Mouse (Mus musculus) heart, postnatal 14 days (tissue): ENCODE data around the gene Trim2. TPM values are rescaled to one million over a fixed set of nuclear protein-coding genes. Genes with fewer than 3 reads are reported as not detected.

ENCODE experiments used
- DNase-seq, 2 experiments: peaks; one replicate each; pipeline ENCODE4 v3.0.0; 2021 to 2022
- intact Hi-C: fragments of 180-260 bp; cut with DNase I; formaldehyde crosslinking; loops from one replicate; pipeline ENCODE4 v1.15.1; 2025
- total RNA-seq, 2 experiments: library from RNA; stranded (reverse); gene quantifications; 2 replicates each; pipeline ENCODE4 v1.2.3; 2021

Gene Trim2
- total RNA-seq, 2 experiments from 2014 or later, result 6.9 to 8.5 TPM

DNA sequence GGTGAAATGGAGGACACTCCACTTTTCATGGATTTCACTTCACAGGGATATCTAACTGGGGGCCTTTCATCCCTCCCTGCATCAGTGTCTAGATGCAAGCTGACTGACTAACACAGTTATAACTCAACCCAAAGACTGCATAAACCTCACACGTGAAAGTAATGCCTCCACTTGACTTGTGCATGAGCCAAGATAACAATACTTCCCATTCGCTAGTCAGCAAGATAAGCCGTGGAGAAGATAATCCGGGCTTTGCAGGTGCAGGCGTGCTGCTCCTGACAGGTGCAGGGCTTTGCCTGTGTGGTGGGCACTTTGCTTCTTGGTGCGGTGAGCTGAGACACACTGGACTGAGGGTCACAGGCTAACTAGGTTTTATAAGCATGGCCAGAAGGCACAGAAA, 74.4 kb downstream of the Trim2 start:
- intact Hi-C loops, result no loop called here
- DNase-seq, result no peak

DNA sequence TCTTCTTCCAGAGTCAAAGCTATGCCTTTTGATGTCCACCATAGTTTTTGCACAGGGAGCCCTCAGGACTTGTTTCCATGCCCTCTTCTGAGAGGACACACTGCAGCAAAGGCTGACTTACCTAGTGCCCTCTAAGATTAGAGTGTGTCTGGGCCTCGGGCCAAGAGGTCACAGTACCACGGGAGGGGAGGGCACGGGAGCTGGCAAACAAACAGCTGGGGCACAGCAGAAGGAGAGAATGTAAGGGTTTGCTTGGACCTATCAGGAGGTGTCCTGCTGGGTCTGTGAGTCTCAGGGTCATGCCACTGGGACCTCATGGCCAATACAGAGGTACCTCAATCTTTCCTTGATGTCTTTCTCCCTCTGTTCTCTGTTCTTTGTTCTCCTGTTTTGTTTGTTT, 75.7 kb downstream of the Trim2 start:
- intact Hi-C loops, result no loop called here
- peak; percentile 72 to 78 for DNase-seq

DNA sequence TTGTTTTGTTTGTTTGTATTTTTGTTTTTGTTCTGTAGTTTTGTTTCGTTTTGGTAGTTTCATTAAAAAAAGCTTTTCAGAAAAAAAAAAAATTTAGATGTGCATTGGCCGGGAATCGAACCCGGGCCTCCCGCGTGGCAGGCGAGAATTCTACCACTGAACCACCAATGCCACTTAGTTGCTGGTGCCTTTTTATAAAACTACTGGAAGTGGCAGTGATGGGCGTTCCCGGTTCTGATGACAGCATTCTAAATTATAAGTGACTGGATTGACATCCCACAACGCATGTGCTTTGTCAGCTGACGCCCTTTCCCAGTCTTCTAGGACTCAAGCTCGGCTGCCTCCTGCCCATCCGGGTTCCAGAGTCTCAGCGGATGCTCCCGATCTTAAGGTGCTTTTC, 77.8 kb downstream of the Trim2 start:
- intact Hi-C loops, result loop anchor here (5.0 kb wide), 2 partner anchors 37 to 83 kb away; no protein-coding TSS in a partner anchor
- DNase-seq, result peak; percentile 48 to 73

DNA sequence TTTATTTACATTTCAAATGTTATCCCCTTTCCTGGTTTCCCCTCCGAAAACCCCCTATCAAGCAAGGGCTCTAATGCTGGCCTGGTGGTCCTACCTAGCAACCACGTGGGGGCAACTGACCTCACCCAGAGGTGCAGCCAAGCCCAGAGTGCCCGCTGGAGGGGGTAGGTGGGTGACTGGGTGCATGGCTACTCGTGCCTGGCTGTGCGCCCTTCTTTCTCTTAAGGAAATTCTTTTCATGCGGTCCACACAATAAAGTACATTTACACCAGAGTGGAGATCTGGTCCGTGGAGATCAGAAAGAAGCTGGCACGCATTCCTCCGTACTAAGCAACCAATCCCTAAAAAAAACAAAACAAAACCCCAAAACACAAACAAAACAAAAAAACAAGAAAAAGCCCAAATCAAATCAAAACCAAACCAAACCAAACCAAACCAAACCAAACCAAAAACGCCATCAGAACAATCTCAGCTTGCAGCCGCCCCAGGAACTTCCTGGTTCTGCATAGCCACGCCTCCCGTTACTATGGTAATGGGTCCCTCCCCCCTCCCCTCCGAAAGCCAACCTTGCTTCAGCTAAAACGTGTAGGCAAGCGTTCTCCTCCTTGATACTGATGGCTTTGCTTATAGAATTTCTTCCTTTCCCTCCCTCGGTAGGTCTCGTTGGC, 78.3 kb downstream of the Trim2 start:
- peak; percentile 69 to 79 for DNase-seq
- intact Hi-C loops, result loop anchor here (5.0 kb wide), 2 partner anchors 36 to 84 kb away; no protein-coding TSS in a partner anchor

DNA sequence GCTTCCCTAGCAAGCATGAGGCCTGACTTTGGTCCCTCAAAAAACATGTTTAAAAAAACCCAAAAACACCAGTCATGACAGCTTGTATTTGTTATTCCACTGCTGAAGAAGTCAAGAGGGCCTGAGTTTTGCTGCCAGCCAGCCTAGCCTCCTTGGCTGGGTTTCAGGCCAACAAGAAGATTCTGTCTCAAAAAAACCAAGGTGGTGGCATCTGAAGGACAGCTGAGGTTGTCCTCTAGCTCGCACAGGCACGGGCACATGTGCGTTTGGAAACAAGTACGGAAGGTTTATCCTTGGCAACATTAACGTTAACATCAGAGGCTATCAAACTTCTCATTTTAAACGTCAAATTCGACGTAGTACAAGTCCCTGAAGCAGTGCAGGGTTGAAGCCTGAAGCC, 79.0 kb downstream of the Trim2 start:
- intact Hi-C loops, result loop anchor here (5.0 kb wide), 2 partner anchors 35 to 85 kb away; no protein-coding TSS in a partner anchor
- DNase-seq, result no peak

DNA sequence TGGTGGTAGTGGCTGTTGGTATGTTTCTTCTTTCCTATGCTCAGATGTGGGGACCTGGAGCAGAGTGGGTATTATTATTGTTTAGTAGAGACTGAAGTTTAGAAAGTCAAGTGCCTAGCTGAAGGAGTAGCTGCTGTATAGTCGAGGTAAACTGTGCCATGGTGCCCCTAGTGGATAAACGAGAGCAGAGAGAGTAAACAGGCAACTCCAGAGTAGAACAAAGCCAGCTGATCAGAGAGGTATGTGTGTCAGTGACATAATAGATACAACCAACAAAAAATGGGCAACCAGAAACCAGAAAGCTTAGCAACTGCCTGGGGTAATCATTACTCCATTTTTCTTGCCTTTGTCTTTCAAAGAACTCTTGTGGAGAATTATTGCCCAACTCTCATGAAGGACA, 81.7 kb downstream of the Trim2 start:
- intact Hi-C loops, result loop anchor here (5.0 kb wide), 3 partner anchors 32 to 87 kb away; no protein-coding TSS in a partner anchor
- no peak for DNase-seq

DNA sequence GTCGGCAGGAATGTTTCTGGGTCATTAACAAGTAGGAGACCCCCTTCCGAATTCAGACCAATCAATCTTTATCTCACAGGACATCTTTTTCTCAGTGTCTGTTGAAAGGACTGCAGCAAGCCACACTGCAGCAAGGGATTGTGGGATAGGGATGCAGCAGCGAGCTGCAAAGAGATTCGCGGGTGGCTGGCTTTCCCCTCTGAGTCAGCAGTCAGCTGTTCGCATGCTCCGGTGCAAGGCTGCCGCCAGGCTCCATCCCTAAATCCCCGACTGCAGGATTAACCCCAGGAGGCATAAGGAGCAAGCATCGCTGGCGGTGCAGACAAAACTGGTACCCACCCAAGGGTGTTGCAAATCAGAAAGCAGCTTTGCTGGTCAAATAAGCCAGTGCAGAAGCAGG, 85.9 kb downstream of the Trim2 start:
- peak; percentile 52 to 64 for DNase-seq
- intact Hi-C loops, result loop anchor here (5.0 kb wide), 1 partner anchor 37 kb away; no protein-coding TSS in a partner anchor

DNA sequence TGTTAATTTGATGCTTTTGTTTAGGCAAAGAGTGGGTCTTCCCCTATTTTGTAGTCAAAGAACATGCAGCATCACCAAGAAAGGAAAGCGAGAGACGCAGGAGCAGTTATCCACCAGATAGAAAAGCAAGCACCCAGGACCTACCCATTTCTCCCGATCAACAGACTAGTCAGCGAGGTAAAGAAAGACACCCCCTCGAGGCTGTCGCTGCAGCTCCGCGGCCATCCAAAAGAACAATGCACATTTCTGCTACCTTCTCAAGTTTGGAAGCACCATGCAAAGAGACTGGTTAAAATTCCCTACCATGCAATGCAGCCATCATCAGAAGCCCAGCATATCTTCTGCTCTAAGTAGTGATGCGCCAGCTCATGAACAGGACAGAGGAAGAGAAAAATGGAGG, 86.4 kb downstream of the Trim2 start:
- no peak for DNase-seq
- intact Hi-C loops, result loop anchor here (5.0 kb wide), 1 partner anchor 37 kb away; no protein-coding TSS in a partner anchor

DNA sequence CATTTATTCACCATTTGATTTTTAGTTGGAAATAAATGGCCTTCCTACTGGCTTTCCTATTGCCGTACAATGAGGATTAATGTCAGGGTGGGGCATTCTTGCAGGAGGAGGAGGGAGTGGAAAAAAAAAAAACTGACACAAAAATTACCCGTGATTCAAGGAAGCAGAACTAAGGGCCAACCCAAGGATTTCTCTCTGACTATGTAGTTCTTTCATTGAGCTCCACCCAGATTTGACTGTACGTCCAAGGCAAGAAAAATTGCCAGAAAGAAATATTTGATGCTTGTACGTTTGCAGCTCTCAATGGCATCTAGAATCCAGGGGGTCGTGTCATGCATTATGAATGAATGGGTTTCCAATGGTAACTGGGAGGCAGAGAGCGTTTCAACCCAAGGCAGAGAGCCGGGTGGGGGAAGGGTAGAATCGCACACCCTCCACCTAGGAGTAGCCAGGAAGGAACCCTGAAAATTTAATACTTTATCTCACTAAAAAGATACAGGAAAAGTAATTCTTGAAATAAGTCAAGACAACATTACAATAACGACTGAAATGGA, 86.9 kb downstream of the Trim2 start:
- DNase-seq, result no peak
- intact Hi-C loops, result loop anchor here (5.0 kb wide), 2 partner anchors 38 to 42 kb away; no protein-coding TSS in a partner anchor

DNA sequence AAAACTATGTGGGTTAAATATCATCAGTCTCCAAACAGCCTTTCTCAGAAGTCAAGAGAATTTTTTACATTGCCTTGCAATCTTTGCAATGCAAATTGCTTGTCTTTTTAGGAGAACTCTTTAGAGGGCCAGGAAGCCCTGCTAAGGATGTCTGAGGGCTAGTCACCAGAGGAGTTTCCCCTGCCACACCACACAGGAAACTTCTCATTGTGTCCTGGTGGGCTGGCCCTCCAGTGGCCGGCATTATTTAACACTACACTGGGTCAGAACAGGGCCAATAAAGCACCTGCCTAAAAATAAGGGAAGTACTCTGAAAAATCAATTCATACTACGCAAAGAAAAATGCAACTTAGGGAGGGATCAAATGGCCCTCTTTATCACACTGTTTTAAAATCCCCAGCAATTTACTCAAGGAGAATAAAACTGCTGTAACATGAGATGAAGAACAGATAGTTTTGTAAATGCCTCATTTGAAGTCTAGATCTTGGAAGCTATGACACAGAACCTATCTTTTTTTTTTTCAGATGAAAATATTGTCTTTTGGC, 87.4 kb downstream of the Trim2 start:
- intact Hi-C loops, result loop anchor here (5.0 kb wide), 1 partner anchor 42 kb away; no protein-coding TSS in a partner anchor
- no peak for DNase-seq

DNA sequence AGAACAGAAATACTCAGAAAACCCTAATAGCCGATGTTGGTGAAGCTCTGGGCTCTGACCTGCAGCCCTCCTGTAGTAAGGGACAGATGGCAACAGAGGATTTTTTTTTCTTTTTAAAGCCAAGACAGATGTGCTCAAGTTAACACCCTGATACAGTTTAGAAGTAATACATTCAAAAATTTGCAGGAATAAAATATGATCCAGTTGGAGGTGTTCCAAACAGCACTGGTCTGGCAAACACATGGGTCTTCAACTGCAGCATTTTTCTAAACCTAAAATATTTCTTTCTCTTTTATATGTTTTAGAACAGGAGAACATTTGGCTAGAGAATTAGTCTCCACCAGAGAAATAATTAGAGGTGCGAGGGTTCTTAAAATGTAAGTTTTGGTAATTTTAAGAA, 88.2 kb downstream of the Trim2 start:
- intact Hi-C loops, result loop anchor here (5.0 kb wide), 1 partner anchor 41 kb away; no protein-coding TSS in a partner anchor
- no peak for DNase-seq

DNA sequence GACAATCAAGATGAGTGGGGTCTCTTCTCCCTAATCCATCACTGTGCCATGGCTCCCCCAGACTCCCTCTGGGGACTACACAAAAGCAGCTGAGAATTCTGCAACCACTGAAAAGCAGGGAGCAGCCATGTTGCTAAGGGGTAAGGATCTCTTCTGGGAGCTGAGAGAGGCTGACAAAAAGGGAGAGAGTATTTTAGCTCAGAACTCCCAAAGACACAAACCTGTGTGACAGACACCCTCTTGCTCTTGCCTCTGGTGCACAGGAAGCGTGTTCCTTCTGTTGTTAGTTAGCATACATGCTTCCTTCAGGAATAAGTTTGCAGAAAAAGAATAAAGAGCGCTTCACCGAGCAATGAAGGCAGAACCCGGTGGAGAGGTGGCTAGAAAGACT, 88.7 kb downstream of the Trim2 start:
- intact Hi-C loops, result loop anchor here (5.0 kb wide), 1 partner anchor 41 kb away; no protein-coding TSS in a partner anchor

DNA sequence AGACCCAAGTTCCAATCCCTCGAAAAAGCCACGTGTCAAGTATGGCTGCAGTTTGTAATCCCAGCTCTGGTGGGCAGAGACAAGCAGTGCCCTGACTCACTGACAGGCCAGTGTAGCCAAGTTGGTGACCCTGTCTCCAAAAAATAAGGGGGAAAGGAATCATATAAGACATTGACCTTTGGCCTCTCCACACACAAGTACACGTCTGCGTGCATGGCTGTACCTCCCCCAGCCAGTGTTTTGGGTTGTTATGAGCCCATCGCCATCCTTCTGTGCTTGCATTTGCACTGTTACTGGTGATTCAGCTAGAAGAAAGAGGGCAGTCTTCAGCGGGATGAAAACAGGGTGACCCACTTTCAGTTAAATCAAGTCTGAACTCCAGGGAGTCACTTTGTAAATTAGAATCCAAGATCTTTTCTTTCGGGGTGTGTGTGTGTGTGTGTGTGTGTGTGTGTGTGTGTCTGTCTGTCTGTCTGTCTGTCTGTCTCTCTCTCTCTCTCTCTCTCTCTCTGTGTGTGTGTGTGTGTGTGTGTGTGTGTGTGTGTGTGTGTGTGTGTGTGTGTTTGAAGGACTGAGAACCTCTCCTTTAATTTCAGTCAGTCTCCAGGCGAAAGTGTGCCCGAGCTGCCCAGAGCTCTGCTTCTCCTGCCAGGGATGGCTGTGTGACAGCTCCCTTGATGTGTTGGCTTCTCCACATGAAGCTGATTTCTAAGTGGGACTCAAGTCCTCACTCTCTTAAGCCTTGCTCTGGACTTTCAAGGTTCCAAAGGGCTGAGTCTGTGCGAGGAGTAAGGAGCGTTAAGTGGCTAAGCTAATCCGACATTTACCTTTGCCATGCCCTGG, 89.3 kb downstream of the Trim2 start:
- intact Hi-C loops, result loop anchor here (5.0 kb wide), 1 partner anchor 40 kb away; no protein-coding TSS in a partner anchor
- DNase-seq, result no peak

More for the DNA sequence above, 88.7 kb downstream of the Trim2 start:
- DNase-seq, result no peak

DNA sequence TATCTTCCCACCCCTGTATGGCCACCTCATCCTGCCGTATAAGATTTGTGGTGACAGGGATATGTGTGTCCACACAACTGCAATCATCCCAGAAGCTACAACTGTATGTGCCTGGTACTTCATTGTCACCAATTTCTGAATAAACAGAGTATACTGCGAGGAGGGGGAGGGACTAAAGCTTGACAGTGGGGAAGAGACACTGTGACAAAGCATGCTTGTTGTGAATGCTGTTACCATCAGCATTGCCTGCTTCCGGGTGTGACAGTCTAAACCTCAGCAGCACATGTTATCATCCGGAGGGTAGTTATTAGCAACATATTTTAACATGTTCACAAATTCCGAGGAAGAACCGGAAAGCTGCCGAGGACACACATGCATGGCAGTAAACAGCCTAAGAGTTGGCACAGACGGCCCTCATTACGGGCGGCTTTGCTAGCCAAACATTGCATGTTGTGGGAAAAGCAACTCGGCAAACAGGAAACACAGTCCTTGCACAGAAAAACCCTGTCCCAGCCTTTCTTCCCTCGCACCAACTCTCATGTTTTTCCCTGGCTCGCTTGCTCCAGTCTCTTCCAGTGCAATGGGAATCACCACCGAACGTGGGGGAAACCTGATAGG, 90.8 kb downstream of the Trim2 start:
- intact Hi-C loops, result loop anchor here (5.0 kb wide), 1 partner anchor 39 kb away; no protein-coding TSS in a partner anchor
- no peak for DNase-seq

DNA sequence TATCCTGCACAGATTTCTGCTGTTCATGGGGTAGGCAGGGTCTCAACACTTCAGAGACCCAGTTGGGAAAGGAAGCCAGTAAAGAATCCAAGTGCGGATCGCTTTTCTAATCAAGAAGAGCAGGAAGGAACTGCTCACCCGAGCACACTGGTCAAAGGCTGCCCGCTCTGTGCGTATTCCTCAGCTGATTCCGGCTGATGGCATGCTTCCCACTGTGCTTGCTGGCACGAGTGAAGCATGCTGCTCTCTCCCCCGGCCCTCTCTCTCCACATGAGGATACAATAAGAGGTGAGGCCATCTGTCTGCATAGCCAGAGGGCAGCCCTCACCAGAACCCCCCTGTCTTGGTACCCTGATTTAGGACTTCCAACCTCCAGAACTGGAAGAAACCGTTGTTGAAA, 91.4 kb downstream of the Trim2 start:
- intact Hi-C loops, result loop anchor here (5.0 kb wide), 1 partner anchor 38 kb away; no protein-coding TSS in a partner anchor
- peak; percentile 24 to 44 for DNase-seq

DNA sequence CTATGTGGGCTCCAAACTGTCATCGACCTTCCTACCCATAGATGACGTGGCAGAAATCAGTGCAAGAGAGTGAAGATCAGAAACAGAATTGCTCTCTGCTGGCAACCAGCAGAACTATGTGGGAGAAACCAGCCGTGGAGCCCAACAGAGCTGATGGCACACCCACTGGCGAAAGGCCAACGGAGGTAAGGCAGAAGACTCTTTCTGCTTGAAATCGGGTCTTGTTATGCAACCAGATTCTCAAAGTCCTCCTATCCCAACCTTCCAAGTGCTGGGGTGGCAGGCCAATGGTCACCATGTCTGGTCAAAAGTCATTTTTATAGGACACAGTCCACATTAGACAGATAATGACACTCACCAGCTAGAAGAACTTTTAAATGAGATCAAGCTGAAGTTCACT, 92.2 kb downstream of the Trim2 start:
- DNase-seq, result no peak
- intact Hi-C loops, result no loop called here

DNA sequence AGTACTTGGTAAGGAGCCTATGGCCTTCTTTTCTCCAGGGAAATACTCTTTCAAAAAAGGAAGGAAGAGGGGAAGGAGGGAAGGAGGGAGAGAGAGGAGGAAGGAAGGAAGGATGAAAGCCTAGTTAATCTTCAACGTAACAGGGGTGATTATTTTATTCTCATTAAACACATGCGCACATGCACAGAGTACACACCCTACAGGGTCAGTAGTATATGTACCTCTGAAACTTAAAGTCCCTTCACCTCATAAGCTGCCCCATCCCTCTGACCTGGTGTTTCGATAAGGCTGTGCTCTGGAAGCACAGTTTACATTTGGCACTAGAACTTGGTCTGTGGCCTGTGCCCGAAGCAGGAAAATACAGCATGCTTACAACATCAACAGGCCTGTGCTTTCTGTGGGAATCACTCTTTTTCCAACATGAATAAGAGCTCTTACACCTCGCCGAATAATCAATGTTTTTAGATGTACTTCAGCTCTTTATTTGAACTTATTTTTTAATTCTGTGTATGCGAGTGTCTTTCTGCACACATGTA, 95.3 kb downstream of the Trim2 start:
- no peak for DNase-seq
- intact Hi-C loops, result no loop called here

DNA sequence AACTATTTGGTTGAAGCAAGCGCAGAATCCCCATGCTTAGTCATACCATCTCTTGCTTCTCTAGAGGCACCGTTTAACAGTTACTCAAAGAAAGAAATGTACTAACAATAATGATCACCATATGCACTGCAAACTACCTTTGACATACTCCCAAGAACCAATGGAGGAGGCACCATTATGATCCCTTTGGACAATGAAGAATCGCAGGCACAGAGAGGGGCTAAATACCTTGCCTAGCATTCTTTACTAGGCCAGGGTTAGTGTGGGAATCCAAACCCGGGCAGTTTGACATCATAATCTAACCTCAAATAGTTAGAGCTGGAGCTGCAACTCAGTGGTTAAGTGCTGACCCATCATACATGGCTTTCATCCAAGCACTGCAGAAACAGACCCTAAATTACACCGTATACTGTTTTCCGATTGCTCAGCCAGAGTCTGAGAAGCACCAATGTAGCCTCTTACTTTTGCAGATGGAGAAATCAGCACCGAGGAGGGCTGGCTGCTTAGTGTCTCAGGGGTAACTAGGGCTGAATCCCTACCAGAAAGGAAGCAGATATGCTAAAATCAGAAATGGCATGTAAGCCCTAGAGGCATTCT, 97.7 kb downstream of the Trim2 start:
- DNase-seq, result no peak
- intact Hi-C loops, result no loop called here

DNA sequence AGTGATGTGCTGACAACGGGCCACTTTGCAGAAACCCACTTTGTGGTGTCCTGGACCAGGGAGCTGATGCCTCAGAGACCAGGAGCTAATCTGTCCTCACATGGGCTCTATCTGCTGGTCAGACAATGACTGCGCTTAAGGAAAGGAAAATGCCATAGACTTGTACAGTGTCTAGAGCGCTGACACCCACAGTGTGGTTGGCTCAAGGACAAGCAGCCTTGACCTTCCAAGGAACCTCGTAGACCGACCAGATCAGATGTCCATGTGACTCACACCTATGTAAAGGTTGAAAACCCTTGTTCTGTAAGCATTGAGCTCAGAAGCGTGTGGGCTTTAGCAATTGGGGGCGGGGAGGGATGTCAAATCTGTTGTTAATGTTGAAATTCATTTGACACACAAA, 98.2 kb downstream of the Trim2 start:
- DNase-seq, result no peak
- intact Hi-C loops, result no loop called here
